Mouse (Mus musculus) CD4-positive, CD25-positive, alpha-beta regulatory T cell, adult 9 weeks (primary cell): Measurements from ENCODE around the gene Thap2. TPM values are rescaled to one million over a fixed set of nuclear protein-coding genes. Genes with fewer than 3 reads are reported as not detected.

Experiments used
- polyA plus RNA-seq: library from polyadenylated mRNA; unstranded; fragments of 100-300 nt; shearing (Covaris generic); gene quantifications from one replicate; pipeline ENCODE4 v1.2.1, GENCODE M21; 2017

The Thap2 gene
- 17.4 TPM for polyA plus RNA-seq

GRCm38 (mm10) chr10:115384221-115385017, at the start of gene Thap2, which contains the start of gene Zfc3h1:
TSS of gene Thap2 (minus strand) at chr10:115384443.
TSS of gene Zfc3h1 (plus strand) at chr10:115384959.

GRCm38 (mm10) chr10:115361840-115362622, 22.2 kb downstream of the Thap2 start, which contains the start of gene Tmem19:
TSS of gene Tmem19 (minus strand) at chr10:115362501.

Other genes with a start within 250 kb of the Thap2 start
- not detected for gene Tph2, start 199.4 kb downstream of the Thap2 start, polyA plus RNA-seq
- 140 TPM for gene Tbc1d15, start 133.0 kb downstream of the Thap2 start, polyA plus RNA-seq
- gene Rab21, start 68.8 kb downstream of the Thap2 start, polyA plus RNA-seq, result 4.2 TPM
- gene Tmem19, start 21.9 kb downstream of the Thap2 start, polyA plus RNA-seq, result 72.5 TPM
- gene Zfc3h1, start 516 bp upstream of the Thap2 start, polyA plus RNA-seq, result 27.7 TPM
- gene A930009A15Rik, start 185.5 kb upstream of the Thap2 start, polyA plus RNA-seq, result not detected
- gene Lgr5, start 203.3 kb upstream of the Thap2 start, polyA plus RNA-seq, result not detected